Mouse (Mus musculus) limb, embryonic 15.5 days (tissue): ENCODE measurements around the gene Zbtb9. TPM values are rescaled to one million over a fixed set of nuclear protein-coding genes. Genes with fewer than 3 reads are reported as not detected.

Experiments
- ATAC-seq: fragments of 200-750 bp; cut with Nextera tagmentation; 2 replicates; pipeline ENCODE4 v1.8.0; 2017; ENCODE audit warnings: low read depth, moderate TSS enrichment; ENCODE audit not compliant: insufficient number of reproducible peaks, low FRiP score, low TSS enrichment
- H3K27ac ChIP-seq: fragments of 300-500 bp; sonication (generic); 2 replicates; pipeline ENCODE4 v1.5.1; 2015; ENCODE audit warnings: moderate library complexity, mild to moderate bottlenecking, inconsistent platforms
- H3K27me3 ChIP-seq: fragments of 300-500 bp; sonication (generic); 2 replicates; pipeline ENCODE4 v1.6.1; 2015; ENCODE audit warnings: inconsistent platforms
- H3K36me3 ChIP-seq: fragments of 300-500 bp; sonication (generic); 2 replicates; pipeline ENCODE4 v1.6.1; 2015; ENCODE audit warnings: inconsistent platforms
- H3K4me1 ChIP-seq: fragments of 300-500 bp; sonication (generic); 2 replicates; pipeline ENCODE4 v1.6.1; 2015; ENCODE audit warnings: inconsistent platforms
- H3K4me2 ChIP-seq: fragments of 300-500 bp; sonication (generic); 2 replicates; pipeline ENCODE4 v1.6.1; 2015; ENCODE audit warnings: mild to moderate bottlenecking, inconsistent platforms
- H3K4me3 ChIP-seq: fragments of 300-500 bp; sonication (generic); 2 replicates; pipeline ENCODE4 v1.5.1; 2015; ENCODE audit warnings: mild to moderate bottlenecking, inconsistent platforms
- H3K9ac ChIP-seq: fragments of 300-500 bp; sonication (generic); 2 replicates; pipeline ENCODE4 v1.6.1; 2015; ENCODE audit warnings: inconsistent platforms
- H3K9me3 ChIP-seq: fragments of 300-500 bp; sonication (generic); 2 replicates; pipeline ENCODE4 v1.6.1; 2016; ENCODE audit warnings: inconsistent platforms
- WGBS: fragments of 180-500 bp; shearing (Covaris S2); methylation state at CpG from one replicate; pipeline ENCODE4 v1.1.7; 2015; 5-methylcytosine and 5-hydroxymethylcytosine counted together
- polyA plus RNA-seq: library from polyadenylated mRNA; unstranded; fragments of >200 nt; fragmentation: Nextera tagmentation; extraction: Ambion mirVana; gene quantifications from 2 replicates; pipeline ENCODE4 v1.2.1, GENCODE M21; 2015

The Zbtb9 gene
- polyA plus RNA-seq, 1 experiment from 2014 or later = 14.1 TPM

DNA sequence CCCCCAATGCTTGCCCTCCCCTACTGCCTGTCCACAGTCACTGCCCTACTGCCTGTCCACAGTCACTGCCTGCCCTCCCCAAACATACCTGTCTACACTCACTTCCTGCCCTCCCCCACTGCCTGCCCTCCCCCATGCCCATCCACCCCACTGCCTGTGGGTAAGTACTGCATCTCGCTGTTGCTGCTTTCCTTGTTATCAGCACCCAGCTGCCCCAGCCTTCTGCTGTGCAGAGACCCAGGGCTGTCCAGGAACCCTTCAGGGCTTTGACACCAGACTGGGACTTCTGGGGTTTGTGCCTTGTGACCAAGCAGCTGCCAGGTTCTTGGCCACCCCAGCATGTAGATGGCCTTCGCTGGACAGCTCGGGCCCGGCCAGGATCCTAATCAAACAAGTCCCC lies 50.4 kb downstream of the Zbtb9 start:
- Histone ChIP-seq H3K36me3 (peaks cover 66% of the 10 kb centered on the region), H3K9ac (no peak overlapping the region), H3K4me3 (no peak overlapping the region), H3K9me3 (no peaks in the 10 kb centered on the region), H3K27me3 (no peaks in the 10 kb centered on the region), H3K4me2 (no peak overlapping the region), H3K27ac (no peak overlapping the region), H3K4me1 (peaks cover 14% of the 10 kb centered on the region)
- 87% methylated on average over 4 of the region's 4 CpGs for WGBS
- no peak for ATAC-seq

DNA sequence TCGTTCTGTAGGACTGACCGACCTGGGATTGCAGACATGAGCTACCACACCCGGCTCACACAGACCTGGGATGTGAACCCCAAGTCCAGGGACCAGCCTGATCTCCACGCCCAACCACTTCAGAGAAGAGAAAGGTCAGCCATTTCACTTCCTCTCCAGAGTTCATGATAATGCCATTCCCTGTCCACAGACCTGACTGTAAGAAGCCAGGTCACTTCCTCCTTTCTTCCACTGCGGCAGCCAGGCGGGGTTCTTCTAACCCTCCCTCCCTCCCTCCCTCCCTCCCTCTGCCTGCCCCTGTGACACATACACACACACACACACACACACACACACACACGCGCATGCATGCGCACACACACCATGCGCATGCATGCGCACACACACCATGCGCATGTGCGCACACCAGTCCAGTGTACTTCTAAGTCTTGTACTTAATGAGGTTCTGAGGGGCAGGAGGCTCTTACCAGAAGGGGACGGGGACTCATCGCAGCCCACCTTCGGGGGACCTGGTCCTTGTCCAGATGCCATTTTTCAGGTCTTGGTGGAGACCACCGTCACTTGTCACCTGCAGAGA lies 52.4 kb downstream of the Zbtb9 start:
- peaks cover 56% of the 10 kb centered on the region for H3K36me3 ChIP-seq

DNA sequence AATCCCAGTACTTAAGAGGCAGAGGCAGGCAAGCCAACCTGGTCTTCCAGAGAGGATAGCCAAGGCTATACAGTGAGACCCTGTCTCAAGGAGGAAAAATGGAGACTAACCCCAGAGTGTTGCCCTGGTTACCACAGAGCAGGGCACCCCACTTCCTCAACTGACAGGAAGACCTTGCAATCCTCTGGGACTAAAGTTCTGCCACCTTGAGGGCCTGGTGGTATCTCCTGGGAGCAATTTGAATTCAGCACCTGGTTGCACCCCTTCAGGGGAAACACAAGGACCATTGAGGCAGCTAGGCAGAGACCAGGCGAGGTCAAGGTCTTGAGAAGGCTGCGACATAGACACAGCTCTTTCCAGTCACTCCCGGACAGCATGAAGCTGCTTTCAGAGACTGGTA lies 53.0 kb downstream of the Zbtb9 start:
- Histone ChIP-seq H3K27ac (no peak overlapping the region), H3K9me3 (no peaks in the 10 kb centered on the region), H3K4me1 (peaks cover 15% of the 10 kb centered on the region), H3K27me3 (no peaks in the 10 kb centered on the region), H3K4me3 (no peak overlapping the region), H3K9ac (no peak overlapping the region), H3K36me3 (peaks cover 51% of the 10 kb centered on the region), H3K4me2 (no peak overlapping the region)
- 93% methylated on average over 3 of the region's 3 CpGs for WGBS
- no peak for ATAC-seq

More for the DNA sequence above, 52.4 kb downstream of the Zbtb9 start:
- H3K9me3 ChIP-seq = no peaks in the 10 kb centered on the region
- no peaks in the 10 kb centered on the region for H3K27me3 ChIP-seq
- no peak overlapping the region for H3K9ac ChIP-seq
- 93% methylated on average over 17 of the region's 17 CpGs for WGBS
- no peak for ATAC-seq
- H3K27ac ChIP-seq = no peak overlapping the region
- no peak overlapping the region for H3K4me2 ChIP-seq
- H3K4me3 ChIP-seq = no peak overlapping the region
- H3K4me1 ChIP-seq = peaks cover 15% of the 10 kb centered on the region

DNA sequence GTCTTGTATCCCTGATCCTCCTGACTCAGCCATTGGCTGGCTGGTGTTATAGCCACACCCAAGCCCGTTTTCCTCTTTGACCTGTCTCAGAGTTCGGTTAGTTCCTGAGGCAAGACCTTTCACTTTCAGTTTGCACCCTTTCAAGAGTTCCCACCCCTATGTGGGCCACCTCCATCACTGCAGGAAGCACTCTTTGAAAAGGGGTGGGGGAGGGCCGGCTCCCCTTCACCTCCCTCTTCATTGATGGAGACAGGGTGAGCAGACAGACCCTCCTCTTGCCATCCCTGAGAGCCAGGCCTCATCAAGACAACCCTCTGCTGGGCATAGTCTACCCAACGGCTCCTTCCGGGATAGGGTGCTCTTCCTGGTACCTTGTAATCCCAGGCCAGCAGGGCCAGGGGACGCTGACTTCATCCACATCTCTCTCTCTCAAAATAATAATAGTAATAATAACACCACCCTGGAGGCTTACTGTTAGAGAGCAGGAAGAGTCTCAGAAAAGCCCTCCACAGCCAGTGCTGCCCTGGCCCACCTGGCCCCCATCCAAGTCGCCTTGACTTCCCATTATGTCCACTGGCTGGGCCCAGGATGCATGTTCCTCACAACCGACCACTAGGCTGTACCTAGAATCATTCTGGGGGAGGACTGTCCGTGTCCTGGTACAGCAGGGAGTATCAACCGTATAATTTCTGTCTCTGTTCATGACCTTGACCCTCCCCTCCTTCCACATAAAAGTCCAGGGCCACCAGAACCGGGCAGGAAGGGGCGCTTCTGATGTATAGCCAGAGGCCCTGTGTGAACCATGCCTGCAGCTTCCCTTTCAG lies 54.7 kb downstream of the Zbtb9 start:
- WGBS = 20% methylated on average over 12 of the region's 12 CpGs

DNA sequence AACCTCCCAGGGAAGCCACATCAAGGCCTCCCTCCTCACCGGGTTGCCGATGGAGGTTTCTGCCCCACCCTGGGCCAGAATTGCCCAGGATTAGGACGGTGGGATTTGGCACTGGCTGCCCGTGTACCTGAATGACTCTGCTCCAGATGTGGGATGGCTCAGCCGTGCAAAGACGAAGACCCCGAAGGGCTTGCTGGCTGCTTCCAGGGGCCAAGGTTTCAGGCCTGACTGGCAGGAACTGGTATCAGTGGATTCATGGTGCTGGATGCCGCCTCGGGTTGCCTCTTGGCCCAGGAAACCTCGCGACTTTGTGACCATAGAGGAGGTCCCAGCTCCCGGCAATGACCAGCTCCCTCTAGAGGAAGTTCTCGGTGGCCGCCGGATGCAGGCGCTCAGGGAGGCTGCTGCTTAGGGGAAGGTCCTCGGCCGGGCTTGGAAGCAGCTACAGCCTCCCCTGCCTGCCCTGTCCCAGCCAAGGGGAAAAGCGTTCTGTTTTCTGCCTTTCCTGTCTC lies 55.4 kb downstream of the Zbtb9 start:
- Histone ChIP-seq H3K4me2 (peak overlapping the region; percentile 82), H3K9ac (peak overlapping the region; percentile 86), H3K4me1 (peaks cover 23% of the 10 kb centered on the region), H3K4me3 (peak overlapping the region; percentile 68), H3K27ac (peak overlapping the region; percentile 81), H3K27me3 (no peaks in the 10 kb centered on the region), H3K36me3 (peaks cover 30% of the 10 kb centered on the region), H3K9me3 (no peaks in the 10 kb centered on the region)
- ATAC-seq = peak; percentile 79
- WGBS = 0% methylated on average over 19 of the region's 19 CpGs

More for the DNA sequence above, 54.7 kb downstream of the Zbtb9 start:
- peak overlapping the region; percentile 82 for H3K4me2 ChIP-seq
- H3K27ac ChIP-seq = peak overlapping the region; percentile 81
- H3K4me1 ChIP-seq = peaks cover 18% of the 10 kb centered on the region
- no peaks in the 10 kb centered on the region for H3K9me3 ChIP-seq
- no peaks in the 10 kb centered on the region for H3K27me3 ChIP-seq
- peaks cover 34% of the 10 kb centered on the region for H3K36me3 ChIP-seq
- peak overlapping the region; percentile 68 for H3K4me3 ChIP-seq
- H3K9ac ChIP-seq = peak overlapping the region; percentile 86
- 0 out of 2 replicates have a peak, but pooled peaks have one; percentile 8 for ATAC-seq

DNA sequence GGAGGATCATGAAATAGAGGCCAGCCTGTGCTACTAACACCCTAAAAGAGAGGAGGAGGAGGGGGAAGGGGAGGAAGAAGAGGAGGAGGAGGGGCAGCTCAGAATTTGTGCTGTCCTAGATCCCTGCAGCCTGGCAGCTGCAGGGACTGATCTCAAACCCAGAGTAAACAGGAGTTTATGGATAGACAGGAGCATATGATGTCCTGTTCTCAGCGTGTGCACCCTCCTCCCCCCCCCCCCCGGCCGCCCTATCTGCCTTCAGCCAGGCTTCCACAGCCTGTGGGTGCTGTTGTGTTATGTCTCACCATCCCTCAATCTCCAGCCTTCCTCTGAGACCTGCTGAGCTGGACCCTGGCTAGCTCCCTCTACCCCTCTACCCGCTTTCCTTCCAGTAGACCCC lies 55.9 kb downstream of the Zbtb9 start, which contains the start of gene Bak1:
TSS of gene Bak1 (minus strand) at position 101 of the 400 bp plus-strand sequence.
- H3K4me3 ChIP-seq = peak within 1 kb of the TSS; percentile 68
- H3K9me3 ChIP-seq = no peaks in the 10 kb centered on the region
- H3K4me1 ChIP-seq = peaks cover 23% of the 10 kb centered on the region
- ATAC-seq = no peak
- H3K36me3 ChIP-seq = peaks cover 25% of the 10 kb centered on the region
- peak within 1 kb of the TSS; percentile 82 for H3K4me2 ChIP-seq
- H3K27me3 ChIP-seq = no peaks in the 10 kb centered on the region
- WGBS = 46% methylated on average over 4 of the region's 4 CpGs
- peak within 1 kb of the TSS; percentile 81 for H3K27ac ChIP-seq
- H3K9ac ChIP-seq = peak within 1 kb of the TSS; percentile 86

DNA sequence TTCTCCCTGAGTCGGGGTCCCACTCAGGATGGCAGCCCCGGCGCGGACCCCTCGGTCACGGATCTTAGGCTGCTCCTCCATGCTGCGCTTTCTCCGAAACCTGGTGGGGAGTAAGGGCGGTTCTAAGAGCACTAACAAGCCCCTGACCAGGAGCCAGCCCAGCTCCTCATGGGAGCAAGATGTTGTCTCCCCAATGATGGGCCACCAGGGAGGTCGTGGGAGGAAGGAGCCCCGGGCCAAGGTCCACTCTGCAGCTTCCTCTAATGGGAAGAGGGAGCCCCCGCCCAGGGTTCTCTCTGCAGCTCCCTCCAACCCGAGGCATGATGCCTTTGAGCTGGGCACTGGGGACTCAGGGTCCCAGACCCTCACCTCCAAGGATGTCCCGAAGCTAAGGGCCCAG lies 56.5 kb downstream of the Zbtb9 start:
- 84% methylated on average over 14 of the region's 14 CpGs for WGBS
- Histone ChIP-seq H3K9ac (no peak overlapping the region), H3K4me3 (no peak overlapping the region), H3K27me3 (no peaks in the 10 kb centered on the region), H3K4me2 (no peak overlapping the region), H3K36me3 (peaks cover 20% of the 10 kb centered on the region), H3K4me1 (peaks cover 23% of the 10 kb centered on the region), H3K27ac (no peak overlapping the region), H3K9me3 (no peaks in the 10 kb centered on the region)
- ATAC-seq = no peak

DNA sequence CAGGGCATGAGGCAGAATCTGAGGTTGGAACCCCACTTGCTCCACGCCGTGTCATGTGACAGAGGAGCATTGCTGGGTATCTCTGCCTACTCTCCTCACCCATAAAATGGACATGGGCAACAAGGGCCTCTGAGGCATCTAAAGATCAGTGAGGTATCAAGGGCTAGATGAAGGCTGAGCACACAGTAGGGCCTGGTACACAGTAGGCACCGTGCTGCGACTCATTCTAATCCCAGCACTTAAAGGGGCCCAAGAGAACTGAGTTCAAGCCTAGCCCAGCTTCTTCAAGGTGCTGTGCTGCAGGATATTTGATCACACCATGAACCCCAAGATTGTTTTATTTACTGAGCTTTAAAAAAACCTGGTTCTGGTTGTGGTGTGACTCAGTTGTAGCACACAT lies 57.9 kb downstream of the Zbtb9 start:
- H3K27me3 ChIP-seq = no peaks in the 10 kb centered on the region

DNA sequence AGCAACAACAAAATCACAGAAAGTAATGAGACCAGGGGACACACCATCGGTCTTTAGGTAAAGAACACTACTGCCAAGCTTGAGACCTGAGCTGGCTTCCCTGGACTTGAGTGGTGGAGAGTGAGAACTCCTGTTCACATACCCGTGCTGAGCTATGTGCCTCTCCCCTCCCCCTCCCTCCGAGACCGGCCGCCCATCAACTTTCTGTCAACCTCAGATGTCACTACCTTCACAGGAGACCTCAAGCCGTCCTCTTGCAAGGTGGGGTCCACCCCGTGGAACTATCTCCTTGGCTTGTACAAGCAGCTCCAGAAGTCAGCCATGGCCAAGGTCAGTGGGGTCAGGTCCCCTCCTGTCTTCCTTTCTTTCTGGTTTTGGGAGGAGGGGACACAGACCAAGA lies 59.4 kb downstream of the Zbtb9 start:
- peaks cover 31% of the 10 kb centered on the region for H3K4me1 ChIP-seq

More for the DNA sequence above, 57.9 kb downstream of the Zbtb9 start:
- no peak for ATAC-seq
- 93% methylated on average over 4 of the region's 4 CpGs for WGBS
- no peaks in the 10 kb centered on the region for H3K9me3 ChIP-seq
- H3K4me2 ChIP-seq = no peak overlapping the region
- peaks cover 7% of the 10 kb centered on the region; the same call in 1 of the 2 replicates for H3K36me3 ChIP-seq
- H3K9ac ChIP-seq = no peak overlapping the region
- H3K4me1 ChIP-seq = peaks cover 25% of the 10 kb centered on the region
- no peak overlapping the region for H3K27ac ChIP-seq
- no peak overlapping the region for H3K4me3 ChIP-seq

DNA sequence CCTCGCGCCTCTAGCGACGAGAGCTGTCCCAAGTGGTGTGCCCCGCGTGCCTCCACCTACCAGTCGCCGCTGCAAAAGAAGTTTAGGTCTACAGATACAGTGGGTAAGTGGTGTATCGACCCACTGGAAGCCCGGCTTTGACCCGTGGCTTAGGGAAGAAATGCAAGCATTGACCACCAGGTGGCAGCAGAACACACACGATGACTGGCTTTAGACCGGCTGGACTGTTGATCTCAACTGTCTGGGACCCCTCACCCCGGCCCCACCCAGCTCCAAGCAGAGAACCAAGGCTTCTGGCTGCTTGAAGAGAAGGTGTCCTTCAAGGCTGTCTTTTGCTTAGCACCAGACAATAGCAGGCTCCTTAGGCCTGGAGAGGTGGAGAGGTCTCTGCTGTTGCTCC lies 59.9 kb downstream of the Zbtb9 start:
- no peak overlapping the region for H3K9ac ChIP-seq
- no peak overlapping the region for H3K4me3 ChIP-seq
- H3K4me1 ChIP-seq = peaks cover 29% of the 10 kb centered on the region
- H3K9me3 ChIP-seq = no peaks in the 10 kb centered on the region
- 2% methylated on average over 14 of the region's 14 CpGs for WGBS
- H3K27ac ChIP-seq = no peak overlapping the region
- H3K36me3 ChIP-seq = no peaks in the 10 kb centered on the region
- no peak overlapping the region for H3K4me2 ChIP-seq
- H3K27me3 ChIP-seq = no peaks in the 10 kb centered on the region
- no peak for ATAC-seq

More for the DNA sequence above, 59.4 kb downstream of the Zbtb9 start:
- Histone ChIP-seq H3K9ac (no peak overlapping the region), H3K27me3 (no peaks in the 10 kb centered on the region), H3K4me2 (no peak overlapping the region), H3K36me3 (no peaks in the 10 kb centered on the region), H3K27ac (no peak overlapping the region), H3K9me3 (no peaks in the 10 kb centered on the region), H3K4me3 (no peak overlapping the region)
- ATAC-seq = no peak
- 52% methylated on average over 7 of the region's 7 CpGs for WGBS

DNA sequence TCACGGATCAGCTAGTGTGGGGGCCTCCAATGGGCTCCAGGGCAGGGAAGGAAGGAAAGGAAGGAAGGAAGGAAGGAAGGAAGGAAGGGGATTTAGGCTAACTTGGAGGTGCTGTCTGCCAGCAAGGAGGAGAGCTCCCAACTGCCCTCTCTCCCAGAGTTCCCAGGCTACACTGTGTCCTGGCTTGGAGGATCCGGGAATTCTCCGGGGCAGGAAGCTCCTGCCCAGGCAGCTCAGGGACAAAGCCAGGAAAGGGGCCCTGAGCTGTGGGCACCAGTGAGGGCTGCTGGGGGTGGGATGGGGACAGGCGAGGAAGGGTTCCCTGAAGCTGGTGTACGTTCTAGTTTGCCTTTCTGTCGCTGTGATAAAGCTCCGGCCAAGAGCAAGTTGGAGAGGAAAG lies 63.5 kb downstream of the Zbtb9 start:
- Histone ChIP-seq H3K4me3 (no peak overlapping the region), H3K36me3 (no peaks in the 10 kb centered on the region), H3K4me1 (peaks cover 58% of the 10 kb centered on the region), H3K9ac (no peak overlapping the region), H3K27me3 (no peaks in the 10 kb centered on the region), H3K27ac (peak overlapping the region; percentile 27), H3K9me3 (no peaks in the 10 kb centered on the region), H3K4me2 (no peak overlapping the region)
- 75% methylated on average over 7 of the region's 7 CpGs for WGBS
- no peak for ATAC-seq
